Mouse (Mus musculus) small intestine, adult 2 months (tissue): ENCODE results near the gene Dapl1.

ENCODE experiments used
- CTCF ChIP-seq: fragments of 200-500 bp; IDR thresholded peaks from 2 replicates; pipeline ENCODE4 v1.5.1; 2012; ENCODE audit warnings: low read depth, mild to moderate bottlenecking, control low read depth, inconsistent platforms, low read length, moderate library complexity, mixed read lengths; ENCODE audit not compliant: insufficient replicate concordance, insufficient read length; ENCODE audit errors: extremely low read depth
- POLR2A ChIP-seq: fragments of 200-500 bp; IDR thresholded peaks from 2 replicates; pipeline ENCODE4 v1.6.1; 2012; ENCODE audit warnings: low read depth, mild to moderate bottlenecking, control low read depth, inconsistent platforms, low read length, moderate library complexity

- TF ChIP-seq POLR2A (no peak), CTCF (peak; percentile 79; the same call in 1 of the 2 replicates)
Measured at GRCm38 (mm10) chr2:59541121-59541887, 56.9 kb downstream of the Dapl1 start.
